Mouse (Mus musculus) hindbrain, embryonic 11.5 days (tissue): ENCODE data around the gene Ackr3. TPM values are rescaled to one million over a fixed set of nuclear protein-coding genes. Genes with fewer than 3 reads are reported as not detected.

Experiments used
- ATAC-seq: fragments of 200-750 bp; cut with Nextera tagmentation; 2 replicates; pipeline ENCODE4 v1.8.0; 2017; ENCODE audit warnings: mild to moderate bottlenecking, moderate TSS enrichment, moderate library complexity; ENCODE audit not compliant: low FRiP score
- DNase-seq: peaks from one replicate; pipeline ENCODE4 v3.0.0-alpha.2; 2015; ENCODE audit warnings: low spot score
- H3K27ac ChIP-seq: fragments of 300-500 bp; sonication (generic); 2 replicates; pipeline ENCODE4 v1.5.1; 2014; ENCODE audit warnings: mild to moderate bottlenecking, low read depth, low read length
- H3K27me3 ChIP-seq: fragments of 300-500 bp; sonication (generic); 2 replicates; pipeline ENCODE4 v1.6.1; 2014; ENCODE audit warnings: mild to moderate bottlenecking, low read length, moderate library complexity, mixed read lengths; ENCODE audit not compliant: control insufficient read depth, insufficient read depth
- H3K36me3 ChIP-seq: fragments of 300-500 bp; sonication (generic); 2 replicates; pipeline ENCODE4 v1.6.1; 2014; ENCODE audit warnings: mild to moderate bottlenecking, low read length, moderate library complexity, mixed read lengths; ENCODE audit not compliant: control insufficient read depth, insufficient read depth
- H3K4me1 ChIP-seq: fragments of 300-500 bp; sonication (generic); replicated peaks from 2 replicates; pipeline ENCODE4 v1.6.1; 2014; ENCODE audit warnings: low read length, mixed read lengths; ENCODE audit not compliant: control insufficient read depth, insufficient read depth
- H3K4me2 ChIP-seq: fragments of 300-500 bp; sonication (generic); replicated peaks from 2 replicates; pipeline ENCODE4 v1.6.1; 2014; ENCODE audit warnings: mild to moderate bottlenecking, low read depth, low read length
- H3K4me3 ChIP-seq: fragments of 300-500 bp; sonication (generic); 2 replicates; pipeline ENCODE4 v1.5.1; 2014; ENCODE audit warnings: low read depth, low read length
- H3K9ac ChIP-seq: fragments of 300-500 bp; sonication (generic); 2 replicates; pipeline ENCODE4 v1.6.1; 2014; ENCODE audit warnings: low read depth, low read length
- H3K9me3 ChIP-seq: fragments of 300-500 bp; sonication (generic); 2 replicates; pipeline ENCODE4 v1.6.1; 2016; ENCODE audit warnings: low read length; ENCODE audit not compliant: control insufficient read depth
- WGBS: fragments of 180-500 bp; shearing (Covaris S2); extraction: QIAGEN DNeasy Blood & Tissue Kit; methylation state at CpG from one replicate; pipeline ENCODE4 v1.1.7; 2014; 5-methylcytosine and 5-hydroxymethylcytosine counted together
- polyA plus RNA-seq: library from polyadenylated mRNA; unstranded; fragments of >200 nt; fragmentation: Nextera tagmentation; extraction: Ambion mirVana; gene quantifications from 2 replicates; pipeline ENCODE4 v1.2.1, GENCODE M21; 2014

The Ackr3 gene
- polyA plus RNA-seq, 1 experiment from 2014 or later: 25.7 TPM

GRCm38 (mm10) chr1:90247234-90247633 lies 43.5 kb downstream of the Ackr3 start:
- Histone ChIP-seq H3K27ac (no peak overlapping the region), H3K9ac (no peak overlapping the region), H3K4me2 (no peak overlapping the region), H3K4me3 (no peak overlapping the region), H3K27me3 (no peaks in the 10 kb centered on the region), H3K36me3 (no peaks in the 10 kb centered on the region), H3K9me3 (no peaks in the 10 kb centered on the region), H3K4me1 (peaks cover 9% of the 10 kb centered on the region)
- ATAC-seq (no peak), DNase-seq (no peak)
- 82% methylated on average over 4 of the region's 4 CpGs for WGBS

- H3K36me3 ChIP-seq: no peaks in the 10 kb centered on the region
- H3K4me3 ChIP-seq: no peak overlapping the region
- no peaks in the 10 kb centered on the region for H3K27me3 ChIP-seq
- H3K4me1 ChIP-seq: peaks cover 9% of the 10 kb centered on the region
- H3K9ac ChIP-seq: no peak overlapping the region
- H3K4me2 ChIP-seq: no peak overlapping the region
- ATAC-seq (no peak), DNase-seq (no peak)
- H3K9me3 ChIP-seq: no peaks in the 10 kb centered on the region
- 91% methylated on average over 8 of the region's 8 CpGs for WGBS
- no peak overlapping the region for H3K27ac ChIP-seq
Measured at GRCm38 (mm10) chr1:90247756-90248541, 44.2 kb downstream of the Ackr3 start.

- Histone ChIP-seq H3K36me3 (no peaks in the 10 kb centered on the region), H3K27ac (no peak overlapping the region), H3K4me2 (no peak overlapping the region), H3K4me1 (peaks cover 9% of the 10 kb centered on the region), H3K4me3 (no peak overlapping the region), H3K9me3 (no peaks in the 10 kb centered on the region), H3K27me3 (no peaks in the 10 kb centered on the region), H3K9ac (no peak overlapping the region)
- ATAC-seq (no peak), DNase-seq (no peak)
- 77% methylated on average over 9 of the region's 9 CpGs for WGBS
Measured at GRCm38 (mm10) chr1:90248966-90249735, 45.4 kb downstream of the Ackr3 start.

- Histone ChIP-seq H3K36me3 (no peaks in the 10 kb centered on the region), H3K27ac (no peak overlapping the region), H3K4me3 (no peak overlapping the region), H3K4me1 (peaks cover 9% of the 10 kb centered on the region), H3K4me2 (no peak overlapping the region), H3K9ac (no peak overlapping the region), H3K27me3 (no peaks in the 10 kb centered on the region), H3K9me3 (no peaks in the 10 kb centered on the region)
- DNase-seq (no peak), ATAC-seq (no peak)
- 90% methylated on average over 6 of the region's 6 CpGs for WGBS
Measured at GRCm38 (mm10) chr1:90250419-90250818, 46.6 kb downstream of the Ackr3 start.

- no peak overlapping the region for H3K4me2 ChIP-seq
- H3K27ac ChIP-seq: no peak overlapping the region
- DNase-seq (no peak), ATAC-seq (no peak)
- H3K36me3 ChIP-seq: no peaks in the 10 kb centered on the region
- 75% methylated on average over 3 of the region's 3 CpGs for WGBS
- H3K9ac ChIP-seq: no peak overlapping the region
- no peaks in the 10 kb centered on the region for H3K27me3 ChIP-seq
- H3K4me1 ChIP-seq: peaks cover 7% of the 10 kb centered on the region; the same call in 1 of the 2 replicates
- no peak overlapping the region for H3K4me3 ChIP-seq
- no peaks in the 10 kb centered on the region for H3K9me3 ChIP-seq
Measured at GRCm38 (mm10) chr1:90251156-90251555, 47.4 kb downstream of the Ackr3 start.

- ATAC-seq (no peak), DNase-seq (no peak)
- 0 out of 2 replicates have a peak, but pooled peaks cover 4% of the 10 kb centered on the region for H3K4me1 ChIP-seq
- no peaks in the 10 kb centered on the region for H3K9me3 ChIP-seq
- H3K36me3 ChIP-seq: no peaks in the 10 kb centered on the region
- no peak overlapping the region for H3K9ac ChIP-seq
- H3K27ac ChIP-seq: no peak overlapping the region
- H3K4me2 ChIP-seq: no peak overlapping the region
- no peak overlapping the region for H3K4me3 ChIP-seq
- no peaks in the 10 kb centered on the region for H3K27me3 ChIP-seq
- 74% methylated on average over 10 of the region's 10 CpGs for WGBS
Measured at GRCm38 (mm10) chr1:90253465-90253864, 49.7 kb downstream of the Ackr3 start.

- Histone ChIP-seq H3K27me3 (no peaks in the 10 kb centered on the region), H3K27ac (no peak overlapping the region), H3K9me3 (no peaks in the 10 kb centered on the region), H3K36me3 (no peaks in the 10 kb centered on the region), H3K4me1 (no peaks in the 10 kb centered on the region), H3K4me3 (no peak overlapping the region), H3K4me2 (no peak overlapping the region), H3K9ac (no peak overlapping the region)
- DNase-seq (no peak), ATAC-seq (no peak)
- WGBS: 88% methylated on average over 11 of the region's 11 CpGs
Measured at GRCm38 (mm10) chr1:90258253-90258887, 54.6 kb downstream of the Ackr3 start.

GRCm38 (mm10) chr1:90260704-90261581 lies 57.2 kb downstream of the Ackr3 start:
- H3K36me3 ChIP-seq: no peaks in the 10 kb centered on the region
- no peak overlapping the region for H3K9ac ChIP-seq
- no peaks in the 10 kb centered on the region for H3K9me3 ChIP-seq
- H3K27me3 ChIP-seq: no peaks in the 10 kb centered on the region
- H3K4me2 ChIP-seq: no peak overlapping the region
- DNase-seq (no peak), ATAC-seq (no peak)
- no peaks in the 10 kb centered on the region for H3K4me1 ChIP-seq
- H3K4me3 ChIP-seq: no peak overlapping the region
- 91% methylated on average over 11 of the region's 11 CpGs for WGBS
- H3K27ac ChIP-seq: no peak overlapping the region
